Mouse (Mus musculus) kidney, adult 2 months (tissue): Measurements from ENCODE around the gene Btnl2.

Experiments used
- CTCF ChIP-seq: fragments of 200-500 bp; conservative IDR thresholded peaks from 2 replicates; pipeline ENCODE4 v1.5.1; 2011; ENCODE audit warnings: low read depth, mild to moderate bottlenecking, control low read depth, low read length, moderate library complexity, mixed read lengths; ENCODE audit not compliant: insufficient read depth, insufficient read length
- POLR2A ChIP-seq: fragments of 200-500 bp; IDR thresholded peaks from one replicate; pipeline ENCODE4 v1.6.1; 2011; ENCODE audit warnings: low read depth, low read length, control low read depth

- TF ChIP-seq CTCF (no peak), POLR2A (no peak)
These were observed 40.3 kb upstream of the Btnl2 start for GRCm38 (mm10) chr17:34314286-34314685.
